Mouse (Mus musculus) brain, embryonic 18.5 days (tissue): ENCODE data around the gene Lrrc63.

Experiments used
- DNase-seq: peaks from one replicate; pipeline ENCODE4 v3.0.0-alpha.2; 2012; ENCODE audit warnings: low read depth, low spot score

The Lrrc63 gene

GRCm38 (mm10) chr14:75138503-75138902 lies 7.8 kb upstream of the Lrrc63 start:
- DNase-seq: no peak

GRCm38 (mm10) chr14:75136119-75136966 lies 5.7 kb upstream of the Lrrc63 start:
- DNase-seq: no peak

GRCm38 (mm10) chr14:75131324-75131935 lies 749 bp upstream of the Lrrc63 start:
- no peak for DNase-seq

GRCm38 (mm10) chr14:75121658-75122057 lies 9.0 kb downstream of the Lrrc63 start:
- DNase-seq: no peak

- DNase-seq: no peak
Measured at GRCm38 (mm10) chr14:75102956-75103355, 27.7 kb downstream of the Lrrc63 start.

GRCm38 (mm10) chr14:75077946-75078345 lies 52.7 kb downstream of the Lrrc63 start:
- DNase-seq: no peak

GRCm38 (mm10) chr14:75075299-75076180 lies 55.1 kb downstream of the Lrrc63 start:
- DNase-seq: no peak

- DNase-seq: no peak
Measured at GRCm38 (mm10) chr14:75071091-75071490, 59.6 kb downstream of the Lrrc63 start.

- DNase-seq: no peak
Measured at GRCm38 (mm10) chr14:75069356-75069979, 61.2 kb downstream of the Lrrc63 start.

- no peak for DNase-seq
Measured at GRCm38 (mm10) chr14:75068430-75069112, 62.1 kb downstream of the Lrrc63 start.

GRCm38 (mm10) chr14:75065211-75065610 lies 65.5 kb downstream of the Lrrc63 start:
- no peak for DNase-seq

GRCm38 (mm10) chr14:75064520-75064919 lies 66.2 kb downstream of the Lrrc63 start:
- DNase-seq: no peak

- no peak for DNase-seq
Measured at GRCm38 (mm10) chr14:75063936-75064335, 66.7 kb downstream of the Lrrc63 start.

GRCm38 (mm10) chr14:75060562-75060961 lies 70.1 kb downstream of the Lrrc63 start:
- DNase-seq: no peak

- no peak for DNase-seq
Measured at GRCm38 (mm10) chr14:75056861-75057431, 73.7 kb downstream of the Lrrc63 start.

- no peak for DNase-seq
Measured at GRCm38 (mm10) chr14:75054455-75055343, 76.0 kb downstream of the Lrrc63 start.

- no peak for DNase-seq
Measured at GRCm38 (mm10) chr14:75052451-75052850, 78.2 kb downstream of the Lrrc63 start.

GRCm38 (mm10) chr14:75045184-75045583 lies 85.5 kb downstream of the Lrrc63 start:
- DNase-seq: no peak

- DNase-seq: no peak
Measured at GRCm38 (mm10) chr14:75035431-75035830, 95.2 kb downstream of the Lrrc63 start.
